Mouse (Mus musculus): ENCODE measurements around the gene Alox8.

Alox8 gene

DNA sequence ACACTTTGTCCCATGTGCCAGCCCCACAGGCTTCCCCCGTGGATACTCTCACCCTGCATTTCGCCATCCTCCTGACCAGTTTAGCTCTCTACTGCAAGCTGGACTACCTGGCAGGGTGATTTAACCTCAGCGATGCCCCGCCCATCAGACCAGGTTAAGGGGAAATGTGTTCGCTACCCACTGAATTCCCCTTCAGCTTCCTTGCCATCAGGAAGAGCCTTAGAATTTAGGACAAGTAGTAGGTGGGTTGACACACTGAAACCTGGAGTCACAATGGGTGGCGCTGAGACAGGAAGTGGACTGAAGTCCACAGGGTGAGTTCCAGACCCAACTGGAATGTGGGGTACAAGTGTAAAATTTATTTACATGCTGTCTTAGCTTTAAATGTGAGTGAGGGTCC lies at the start of gene Alox8:
Gene Alox8 (minus strand): TSS at position 101 of the 400 bp plus-strand sequence.
- no peak for DNase-seq (ENCODE audit: low spot score in 2 of 2)

DNA sequence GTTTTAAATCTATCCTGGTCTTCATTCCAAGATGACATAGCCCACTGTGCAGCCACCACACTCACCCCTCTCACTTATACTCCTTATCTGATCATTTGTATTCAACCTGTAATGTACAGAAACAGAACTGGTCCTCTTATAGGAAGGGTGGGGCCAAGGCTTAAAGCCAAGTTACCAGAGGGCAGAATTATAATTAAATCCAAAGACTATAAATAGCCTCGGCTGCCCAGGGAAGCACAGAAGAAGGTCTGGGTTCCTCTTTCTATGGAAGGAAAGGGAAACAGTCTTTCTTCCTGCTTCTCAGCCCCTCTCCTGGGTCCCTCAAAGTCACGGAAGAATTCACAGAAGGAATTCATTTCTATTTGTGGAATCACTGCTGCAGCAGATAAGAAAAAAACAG lies 48.0 kb upstream of the Alox8 start:
- no peak for DNase-seq (ENCODE audit: low spot score in 2 of 2)

DNA sequence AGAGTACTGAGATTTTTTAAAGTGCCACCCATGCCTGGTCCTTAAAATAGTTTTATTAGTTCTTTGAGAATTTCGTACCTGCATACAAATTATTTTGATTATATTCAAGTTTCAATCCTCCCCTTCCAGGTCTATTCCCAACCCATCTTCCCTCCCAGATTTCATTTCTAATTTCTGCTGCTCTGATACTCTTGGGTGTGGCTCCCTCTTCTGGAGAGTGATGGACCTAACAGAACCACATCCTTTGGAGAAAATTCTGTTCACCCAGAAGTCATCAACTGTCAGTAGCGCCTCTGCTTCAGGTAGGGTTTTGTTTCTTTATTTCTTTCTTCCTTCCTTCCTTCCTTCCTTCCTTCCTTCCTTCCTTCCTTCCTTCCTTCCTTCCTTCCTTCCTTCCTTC lies 47.3 kb upstream of the Alox8 start:
- DNase-seq (ENCODE audit: low spot score in 2 of 2), result no peak

DNA sequence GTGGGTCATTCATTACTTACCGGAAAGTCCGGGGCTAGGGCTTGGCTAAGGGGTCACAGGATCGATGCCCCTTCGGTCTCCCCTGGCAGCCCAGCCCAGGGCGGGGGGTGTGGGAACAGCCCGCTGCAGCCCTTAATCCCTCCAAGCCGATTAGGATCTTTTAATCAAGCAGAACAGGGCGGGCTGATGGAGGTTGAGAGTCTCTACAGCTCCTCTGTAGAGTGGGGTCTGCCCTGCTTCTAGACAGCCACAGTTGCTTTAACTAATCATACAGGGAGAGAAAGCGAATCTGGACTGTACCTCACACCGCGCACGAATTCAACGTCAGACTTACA lies 39.2 kb upstream of the Alox8 start, which contains the start of gene Gucy2e:
Gene Gucy2e (minus strand): TSS at position 111 of the 335 bp plus-strand sequence.
- DNase-seq (ENCODE audit: low spot score in 2 of 2), result no peak

DNA sequence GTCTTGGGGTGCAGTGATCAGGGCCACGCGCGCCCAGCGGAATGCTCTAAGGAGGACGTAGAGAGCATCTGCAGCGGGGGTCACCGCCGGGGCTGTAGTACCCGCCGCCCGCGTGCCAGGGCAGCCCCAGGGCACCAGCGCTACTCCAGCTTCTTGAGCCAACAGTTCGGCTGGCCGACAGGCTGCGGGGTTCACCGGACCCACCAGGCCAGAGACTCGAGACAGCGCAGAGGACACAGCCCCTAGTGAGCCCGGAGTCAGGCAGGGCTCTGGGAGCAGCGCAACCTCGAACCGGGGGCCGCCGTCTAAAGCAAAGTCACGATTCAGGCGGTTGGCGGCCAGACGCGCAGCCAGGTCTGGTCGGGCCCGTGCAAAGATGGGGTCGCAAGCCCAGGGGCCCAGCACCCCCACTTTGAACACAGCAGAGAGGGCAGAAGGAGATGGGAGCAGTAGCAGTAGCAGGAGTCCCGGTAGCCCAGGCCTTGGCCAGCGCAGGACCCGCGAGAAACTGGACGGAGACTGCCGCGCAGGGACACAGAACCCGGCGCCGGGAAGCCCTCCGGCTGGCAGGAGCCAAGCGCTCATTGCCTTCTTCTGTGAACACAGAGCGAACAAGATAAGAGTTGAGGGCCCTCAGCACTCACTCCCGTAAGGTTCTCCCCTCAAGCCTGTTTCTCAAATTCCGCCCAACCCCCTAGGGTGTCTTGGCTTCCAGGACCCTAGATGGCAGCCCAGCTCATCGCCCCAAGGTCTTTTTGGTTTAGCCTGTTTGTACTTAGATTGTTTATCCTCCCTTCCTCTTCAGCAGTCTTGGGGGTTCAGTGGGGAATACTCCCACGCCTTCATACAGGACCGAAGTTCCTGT lies 38.6 kb upstream of the Alox8 start:
- DNase-seq (ENCODE audit: low spot score in 2 of 2), result no peak

DNA sequence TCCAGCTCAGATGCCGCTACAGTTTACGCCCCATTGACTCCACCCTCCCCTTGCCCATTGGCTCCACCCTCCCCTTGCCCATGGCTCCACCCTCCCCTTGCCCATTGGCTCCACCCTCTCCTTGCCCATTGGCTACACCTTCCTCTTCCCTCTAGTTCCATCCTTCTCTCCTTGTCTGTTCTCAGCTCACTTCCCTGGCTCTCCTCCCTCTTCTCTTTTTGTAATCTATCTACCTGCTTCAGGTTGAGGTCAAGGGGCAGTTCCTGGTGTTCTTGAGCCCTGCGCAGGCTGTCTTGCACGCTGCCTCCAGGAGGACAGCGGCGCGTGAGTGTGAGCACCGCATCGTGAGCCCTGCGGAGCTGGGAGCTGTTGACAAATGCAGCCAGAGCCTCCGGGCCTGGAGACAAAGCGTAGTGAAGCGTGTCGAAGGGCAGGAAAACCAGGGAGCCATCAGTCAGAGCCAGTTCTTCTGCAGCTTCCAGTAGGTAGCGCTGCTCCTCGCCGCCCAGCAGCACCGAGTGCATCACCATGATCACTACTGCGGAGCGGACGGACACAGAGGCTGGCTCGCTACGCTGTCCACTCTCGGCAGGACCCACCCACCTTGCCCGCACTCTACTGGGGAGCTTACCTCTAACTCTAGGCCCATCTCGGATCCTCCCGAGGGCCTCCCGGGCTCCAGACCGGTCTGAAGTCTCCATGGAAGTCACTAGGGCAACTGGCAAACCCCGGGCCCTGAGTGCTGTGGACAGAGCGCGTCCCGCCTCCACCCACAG lies 37.8 kb upstream of the Alox8 start:
- peak; percentile 23 to 43 for DNase-seq (ENCODE audit: low spot score in 2 of 2)

DNA sequence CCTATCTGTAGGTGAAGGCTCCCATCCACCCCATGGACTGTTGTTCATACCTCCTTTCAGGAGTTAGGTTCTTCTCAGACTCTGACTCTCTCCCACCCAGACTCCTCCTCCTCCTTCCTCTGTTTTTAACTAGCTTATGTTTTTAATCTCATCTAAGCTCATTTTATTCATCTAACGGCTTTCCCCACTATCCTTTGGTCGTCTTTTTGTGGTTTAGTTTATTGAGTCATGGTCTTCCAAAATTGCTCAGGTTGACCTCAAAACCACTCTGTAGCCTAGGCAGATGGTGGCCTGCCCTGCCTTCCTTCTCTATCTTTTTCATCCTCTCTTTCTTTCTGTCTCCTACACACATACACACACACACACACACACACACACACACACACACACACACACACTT lies 35.5 kb upstream of the Alox8 start:
- DNase-seq (ENCODE audit: low spot score in 2 of 2), result no peak

DNA sequence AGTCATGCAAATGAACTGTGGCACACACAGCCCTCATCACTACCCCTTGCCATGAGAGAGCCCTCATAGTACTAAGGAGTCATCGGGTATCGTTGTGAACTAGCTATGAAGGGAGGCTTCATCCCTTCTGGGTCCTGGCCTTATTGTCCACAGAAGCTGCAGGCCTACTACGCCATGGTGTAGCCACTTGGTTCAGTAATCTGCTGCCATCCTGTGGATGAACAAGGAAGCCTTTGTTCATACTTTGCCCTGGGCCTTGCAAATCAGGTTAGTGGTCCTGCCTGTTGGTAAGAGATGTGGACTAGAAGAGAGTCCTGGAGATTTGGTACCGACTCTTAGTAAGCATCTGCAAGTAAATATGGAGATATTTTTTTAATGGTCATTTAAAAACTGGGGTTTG lies 32.8 kb upstream of the Alox8 start:
- DNase-seq (ENCODE audit: low spot score in 2 of 2), result no peak

DNA sequence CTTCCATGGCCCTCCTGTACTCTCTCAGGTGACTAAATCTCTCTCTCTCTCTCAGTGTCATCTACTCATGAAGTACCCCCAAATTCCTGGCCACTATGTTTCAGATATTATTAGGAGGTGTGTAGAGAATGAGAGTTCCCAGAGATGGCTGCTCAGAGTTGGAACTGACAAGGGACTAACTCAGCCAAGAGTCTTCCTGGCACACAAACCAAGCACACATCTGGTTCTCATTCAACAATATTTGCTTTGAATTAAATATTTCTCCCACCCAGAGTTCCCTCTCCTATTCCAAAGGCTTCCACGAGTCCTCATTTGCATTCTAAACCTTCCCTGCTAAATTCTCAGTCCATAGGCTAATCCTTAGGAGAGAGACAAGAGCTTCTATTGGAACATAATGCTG lies 28.1 kb upstream of the Alox8 start:
- DNase-seq (ENCODE audit: low spot score in 2 of 2), result no peak

DNA sequence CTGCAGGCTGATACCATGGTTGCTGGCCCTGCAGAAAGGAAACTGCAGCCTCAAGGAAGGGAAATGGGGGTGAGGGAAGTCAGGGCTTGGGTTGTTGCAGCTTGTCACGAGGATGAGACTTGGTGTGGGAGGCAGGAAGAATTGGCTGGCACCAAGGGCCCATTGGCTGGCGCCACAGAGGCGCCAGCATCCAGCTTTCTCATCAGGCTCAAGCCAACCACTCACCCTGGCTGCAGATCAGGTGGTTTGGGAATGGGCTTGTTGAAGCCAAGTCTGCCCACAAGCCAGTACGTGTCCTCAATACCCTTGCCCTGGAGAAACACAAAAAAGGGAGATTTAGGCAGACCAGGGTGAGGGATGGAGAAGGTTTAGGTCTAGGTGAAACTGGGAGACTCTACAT lies 25.5 kb upstream of the Alox8 start:
- no peak for DNase-seq (ENCODE audit: low spot score in 2 of 2)

DNA sequence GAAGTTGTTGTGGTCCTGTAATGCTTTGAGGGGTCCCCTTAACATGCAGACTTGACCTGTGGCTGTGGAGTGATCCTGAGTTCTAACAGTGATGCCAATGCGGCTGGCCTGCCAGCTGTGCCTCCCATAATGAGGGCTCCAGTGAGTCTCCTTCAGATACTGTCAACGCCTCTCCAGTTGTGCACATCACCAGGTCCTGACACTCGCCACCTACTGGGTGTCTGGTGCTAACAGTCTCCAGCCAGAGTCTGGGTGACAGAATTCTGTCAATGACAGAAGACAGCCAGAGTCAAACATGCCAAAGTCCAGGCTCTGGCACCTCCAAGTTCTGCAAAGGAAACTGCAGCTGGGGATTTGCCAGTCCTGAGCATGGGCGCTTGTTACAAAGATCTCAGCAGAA lies 23.4 kb upstream of the Alox8 start:
- no peak for DNase-seq (ENCODE audit: low spot score in 2 of 2)

DNA sequence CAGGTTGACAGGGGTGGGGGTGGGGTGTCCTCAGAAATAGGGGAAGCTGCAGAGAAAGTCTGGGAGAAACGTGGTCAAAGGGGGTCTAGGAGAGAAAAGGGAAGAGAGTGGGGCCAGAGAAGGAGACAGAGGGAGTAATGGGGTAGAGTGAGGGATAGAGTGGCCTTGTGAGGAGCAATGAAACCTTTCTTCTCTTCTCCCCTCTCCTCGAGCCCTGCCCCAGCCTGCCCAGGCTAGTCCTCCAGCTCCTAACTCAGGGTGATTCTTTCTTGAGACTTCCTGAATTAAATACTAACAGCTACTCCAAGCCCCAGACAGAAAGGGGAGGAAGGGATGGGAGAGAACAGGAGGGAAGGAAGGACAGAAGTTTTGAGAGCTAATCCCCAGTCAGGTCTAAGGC lies 21.0 kb upstream of the Alox8 start:
- DNase-seq (ENCODE audit: low spot score in 2 of 2), result no peak

DNA sequence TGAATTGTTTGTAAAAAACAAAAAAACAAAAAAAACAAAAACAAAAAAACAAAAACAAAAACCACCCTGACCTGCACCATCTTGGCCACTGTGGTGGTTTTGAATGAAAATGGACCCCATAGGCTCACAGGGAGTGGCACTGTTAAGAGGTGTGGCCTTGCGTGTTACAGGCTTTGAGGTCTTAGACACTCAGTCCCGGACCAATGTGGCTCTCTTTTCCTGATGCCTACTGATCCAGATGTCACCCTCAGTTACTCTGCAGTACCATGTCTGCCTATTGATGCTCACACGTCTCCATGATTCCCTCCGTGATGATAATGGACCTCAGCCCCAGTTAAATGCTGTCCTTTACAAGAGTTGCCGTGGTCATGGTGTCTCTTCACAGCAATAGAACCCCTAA lies 19.8 kb upstream of the Alox8 start:
- DNase-seq (ENCODE audit: low spot score in 2 of 2), result no peak

DNA sequence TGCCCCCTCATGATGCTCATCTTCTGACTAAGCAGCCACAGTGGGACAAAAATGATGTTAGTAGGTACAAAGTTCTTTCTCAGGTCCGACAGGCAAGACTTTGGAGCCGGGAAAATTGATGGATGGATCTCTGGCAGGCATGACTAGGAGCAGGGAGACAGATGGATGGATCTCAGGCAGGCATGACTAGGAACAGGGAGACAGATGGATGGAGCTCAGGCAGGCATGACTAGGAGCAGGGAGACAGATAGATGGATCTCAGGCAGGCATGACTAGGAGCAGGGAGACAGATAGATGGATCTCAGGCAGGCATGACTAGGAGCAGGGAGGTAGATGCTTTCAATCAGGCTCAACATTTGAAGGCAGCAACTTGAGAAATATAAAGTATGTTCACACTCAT lies 13.8 kb upstream of the Alox8 start:
- DNase-seq (ENCODE audit: low spot score in 2 of 2), result peak in 1 of 2 experiments; percentile 26

DNA sequence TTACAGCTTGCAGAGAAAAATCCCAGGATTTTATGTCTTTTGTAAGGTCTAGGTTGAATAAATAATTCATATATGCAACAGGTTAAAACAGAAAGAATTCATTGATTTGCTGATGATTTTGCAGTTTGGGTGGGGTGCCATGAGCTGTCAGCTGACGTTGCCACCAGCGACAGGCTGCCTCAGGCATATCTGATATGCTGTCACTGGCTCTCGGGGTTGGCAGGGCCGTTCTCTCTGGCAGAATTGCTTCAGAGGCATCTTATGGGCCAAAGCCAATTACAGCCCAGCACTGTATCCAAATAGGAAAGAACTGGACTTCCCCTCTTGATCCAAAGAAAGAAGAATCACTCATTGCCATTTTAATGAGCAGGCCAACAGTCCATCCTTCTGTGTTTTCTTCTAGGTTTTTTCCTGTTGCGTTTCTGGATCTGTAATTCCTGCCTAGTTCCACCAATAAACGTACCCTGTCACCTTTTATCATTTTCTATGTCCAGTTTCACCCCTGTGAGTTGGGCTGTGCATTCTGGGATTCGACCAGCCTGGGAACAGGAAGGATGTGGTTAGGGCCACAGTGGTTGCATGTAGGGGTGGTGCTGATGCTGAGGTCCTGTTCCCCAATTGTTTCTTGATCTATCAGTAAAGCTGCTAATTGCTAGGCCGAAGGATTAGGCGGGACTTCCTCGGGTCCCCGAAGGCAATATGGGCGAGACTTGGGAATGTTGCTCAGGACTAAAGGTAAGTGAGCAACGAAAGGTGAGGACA lies 5.0 kb upstream of the Alox8 start:
- DNase-seq (ENCODE audit: low spot score in 2 of 2), result no peak

DNA sequence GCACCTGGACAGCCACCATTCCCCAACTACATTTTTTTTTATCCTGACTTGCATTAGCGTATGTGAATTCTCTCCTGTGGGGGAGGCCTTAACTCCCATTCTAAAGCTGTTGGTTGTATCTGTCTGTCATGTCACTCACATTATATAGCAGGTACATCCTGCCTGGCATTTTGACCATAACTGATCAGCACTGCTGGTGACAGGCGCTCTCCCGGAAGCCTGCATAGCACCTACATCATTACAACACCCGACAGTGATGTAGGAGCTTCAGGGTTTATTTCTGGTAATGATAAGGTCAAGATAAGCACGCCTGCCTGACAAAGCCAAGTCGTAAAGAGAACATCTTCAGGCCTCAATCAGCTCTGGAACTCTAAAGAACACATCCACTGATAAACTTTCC lies 2.6 kb upstream of the Alox8 start:
- no peak for DNase-seq (ENCODE audit: low spot score in 2 of 2)

DNA sequence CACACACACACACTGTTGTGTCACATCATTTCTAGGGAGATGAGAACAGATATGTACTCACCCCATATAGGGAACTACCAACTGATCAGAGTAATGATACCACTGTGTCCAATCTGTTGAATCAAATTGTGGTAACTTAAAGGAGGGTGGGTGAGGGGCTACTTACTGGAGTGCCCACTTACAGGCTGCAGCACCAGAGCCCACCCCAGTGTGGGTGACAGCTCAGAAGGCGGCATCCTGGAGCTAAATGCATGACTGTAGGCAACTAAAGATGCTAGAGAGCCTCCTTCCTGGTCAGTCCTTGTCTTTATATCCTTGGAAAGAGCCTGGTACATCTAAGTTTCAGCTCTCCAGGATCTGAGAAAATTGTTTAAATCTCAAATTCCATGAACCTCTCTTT lies 1.6 kb upstream of the Alox8 start:
- DNase-seq (ENCODE audit: low spot score in 2 of 2), result no peak

DNA sequence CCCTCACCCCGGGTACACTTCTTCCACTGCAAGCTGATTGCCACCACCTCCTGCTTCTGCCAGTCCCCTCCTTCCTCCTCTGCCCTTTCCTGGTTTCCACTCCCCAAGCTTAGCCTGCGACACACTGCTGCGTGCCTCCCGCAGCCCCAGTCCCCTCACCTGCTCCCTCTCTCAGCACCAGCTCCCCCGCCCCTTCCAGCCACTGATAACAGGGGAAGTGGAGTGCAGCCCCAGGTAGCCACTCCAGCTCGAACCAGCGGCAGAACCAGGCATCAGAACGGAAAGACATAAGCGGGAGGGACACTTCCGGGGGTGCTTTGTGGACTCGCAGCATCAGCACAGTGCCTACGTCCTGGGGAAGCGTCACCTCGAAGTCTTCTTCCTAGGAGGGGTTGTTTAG lies 449 bp downstream of the Alox8 start:
- no peak for DNase-seq (ENCODE audit: low spot score in 2 of 2)

DNA sequence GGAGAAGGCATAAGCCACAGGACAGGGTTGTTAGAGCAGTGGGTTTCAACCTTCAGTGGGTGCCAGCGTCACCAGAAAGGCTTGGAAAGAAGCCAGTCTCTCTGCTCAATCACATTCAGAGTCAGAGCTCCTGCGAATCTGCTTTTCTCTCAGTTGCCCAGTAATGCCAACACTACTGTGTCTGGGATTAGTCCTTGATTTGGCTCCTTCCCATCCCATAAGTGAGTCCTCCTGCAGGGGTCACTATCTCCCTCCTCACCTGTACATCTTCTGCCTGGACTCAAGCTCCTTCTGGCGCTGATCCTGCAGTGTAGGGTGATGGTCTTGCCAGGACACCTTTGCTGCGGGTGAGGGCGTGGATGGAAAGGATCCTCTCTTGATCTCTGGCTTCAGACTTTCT lies 877 bp downstream of the Alox8 start:
- no peak for DNase-seq (ENCODE audit: low spot score in 2 of 2)

DNA sequence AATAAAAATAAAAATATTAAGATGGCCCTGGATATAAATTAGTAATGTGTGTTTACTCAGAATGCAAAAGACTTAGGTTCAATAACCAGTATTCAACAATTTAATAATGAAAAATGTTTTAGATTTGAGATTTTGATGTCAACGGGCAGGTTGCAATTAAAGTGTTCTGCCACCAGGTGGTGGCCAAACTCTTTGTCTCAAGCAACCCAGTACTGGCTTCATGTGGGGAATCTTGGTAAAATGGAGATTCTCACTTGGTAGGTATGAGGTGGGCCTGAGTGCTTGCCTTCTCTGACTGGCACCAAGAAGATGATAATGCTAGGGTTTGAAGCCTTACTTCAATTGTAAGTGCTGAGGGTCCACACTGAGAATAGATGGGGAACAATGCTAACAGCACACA lies 4.8 kb downstream of the Alox8 start:
- no peak for DNase-seq (ENCODE audit: low spot score in 2 of 2)

DNA sequence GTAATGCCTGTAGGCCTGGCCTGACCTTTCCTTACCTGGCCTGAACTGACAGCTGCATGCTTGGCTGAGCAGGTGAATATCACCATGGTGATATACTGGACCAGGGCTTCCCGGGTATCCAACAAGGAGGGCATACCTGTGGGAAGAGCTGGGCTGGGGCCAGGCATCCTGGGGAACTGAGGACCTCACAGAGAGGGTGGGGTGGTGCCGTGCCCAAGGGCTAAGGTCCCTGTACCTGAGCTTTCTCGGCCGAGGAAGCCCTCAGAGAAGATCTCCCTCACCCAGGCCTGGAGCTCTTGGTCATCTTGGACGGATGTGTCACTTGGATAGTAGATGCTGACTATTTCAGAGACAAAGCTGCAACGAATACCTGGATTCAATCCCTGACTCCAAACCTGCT lies 11.7 kb downstream of the Alox8 start:
- DNase-seq (ENCODE audit: low spot score in 2 of 2), result no peak

DNA sequence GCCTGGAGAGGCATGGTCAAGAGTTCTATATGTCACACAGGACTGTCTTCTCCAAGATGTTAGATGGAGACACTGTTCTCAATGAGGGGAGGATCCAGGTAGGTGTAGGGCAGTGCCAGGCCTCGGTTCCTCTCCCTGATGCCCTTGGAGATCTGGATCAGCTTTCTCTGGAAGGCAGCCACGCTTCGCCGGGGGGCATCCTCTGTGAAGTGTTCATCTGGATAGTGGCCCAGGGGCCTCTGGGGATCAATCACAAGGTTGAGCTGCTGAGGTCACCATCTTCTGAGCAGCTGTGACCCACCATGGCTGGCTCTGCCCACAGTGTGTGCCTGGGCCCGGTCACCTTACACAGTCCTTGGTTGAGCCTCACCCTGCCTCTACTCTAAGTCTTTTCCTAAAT lies 12.6 kb downstream of the Alox8 start:
- no peak for DNase-seq (ENCODE audit: low spot score in 2 of 2)

DNA sequence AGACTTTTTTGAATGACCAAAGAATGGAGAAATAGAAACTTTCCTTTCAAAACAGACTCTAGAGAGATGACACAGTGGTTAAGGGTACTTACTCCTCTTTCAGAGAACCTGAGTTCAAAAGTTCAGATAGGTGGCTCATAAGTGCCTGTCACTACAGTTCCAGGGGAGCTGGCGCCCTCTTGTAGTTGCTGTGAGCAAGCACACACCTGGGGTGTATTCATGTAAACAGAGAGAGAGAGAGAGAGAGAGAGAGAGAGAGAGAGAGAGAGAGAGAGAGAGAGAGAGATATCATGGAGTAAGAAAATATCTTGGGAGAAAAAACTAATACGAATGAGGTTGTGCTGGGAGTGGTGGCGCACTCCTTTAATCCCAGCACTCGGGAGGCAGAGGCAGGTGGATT lies 17.5 kb downstream of the Alox8 start:
- DNase-seq (ENCODE audit: low spot score in 2 of 2), result no peak
